Mouse (Mus musculus) intestine, embryonic 14.5 days (tissue): ENCODE data around the gene Clspn. TPM values are rescaled to one million over a fixed set of nuclear protein-coding genes. Genes with fewer than 3 reads are reported as not detected.

Experiments used
- ATAC-seq: fragments of 200-750 bp; cut with Nextera tagmentation; replicated peaks from 2 replicates; pipeline ENCODE4 v1.8.0; 2017; ENCODE audit warnings: low read depth, moderate number of reproducible peaks, moderate TSS enrichment, moderate library complexity; ENCODE audit not compliant: low FRiP score, low TSS enrichment
- DNase-seq: peaks from one replicate; pipeline ENCODE4 v3.0.0-alpha.2; 2018; ENCODE audit warnings: low spot score
- H3K27ac ChIP-seq: fragments of 300-500 bp; sonication (generic); 2 replicates; pipeline ENCODE4 v1.5.1; 2014; ENCODE audit warnings: low read depth, mild to moderate bottlenecking, control low read depth
- H3K27me3 ChIP-seq: fragments of 300-500 bp; sonication (generic); replicated peaks from 2 replicates; pipeline ENCODE4 v1.6.1; 2014; ENCODE audit warnings: low read length, control low read depth; ENCODE audit not compliant: control insufficient read depth, insufficient read depth
- H3K36me3 ChIP-seq: fragments of 300-500 bp; sonication (generic); 2 replicates; pipeline ENCODE4 v1.6.1; 2014; ENCODE audit warnings: low read length, control low read depth; ENCODE audit not compliant: control insufficient read depth, insufficient read depth
- H3K4me1 ChIP-seq: fragments of 300-500 bp; sonication (generic); replicated peaks from 2 replicates; pipeline ENCODE4 v1.6.1; 2014; ENCODE audit warnings: low read length, control low read depth, mixed read lengths; ENCODE audit not compliant: control insufficient read depth, insufficient read depth
- H3K4me2 ChIP-seq: fragments of 300-500 bp; sonication (generic); 2 replicates; pipeline ENCODE4 v1.6.1; 2014; ENCODE audit warnings: low read length
- H3K4me3 ChIP-seq: fragments of 300-500 bp; sonication (generic); 2 replicates; pipeline ENCODE4 v1.5.1; 2014; ENCODE audit warnings: low read depth, low read length, control low read depth, mixed read lengths
- H3K9ac ChIP-seq: fragments of 300-500 bp; sonication (generic); 2 replicates; pipeline ENCODE4 v1.6.1; 2014; ENCODE audit warnings: mild to moderate bottlenecking, low read length
- H3K9me3 ChIP-seq: fragments of 300-500 bp; sonication (generic); 2 replicates; pipeline ENCODE4 v1.6.1; 2016; ENCODE audit warnings: low read length, control low read depth; ENCODE audit not compliant: control insufficient read depth
- WGBS: fragments of 180-500 bp; shearing (Covaris S2); extraction: QIAGEN DNeasy Blood & Tissue Kit; methylation state at CpG from one replicate; pipeline ENCODE4 v1.1.7; 2014; 5-methylcytosine and 5-hydroxymethylcytosine counted together
- polyA plus RNA-seq: library from polyadenylated mRNA; unstranded; fragments of >200 nt; fragmentation: Nextera tagmentation; extraction: Ambion mirVana; gene quantifications from 2 replicates; pipeline ENCODE4 v1.2.1, GENCODE M21; 2014

Gene Clspn
- polyA plus RNA-seq, 1 experiment from 2014 or later: 40.9 TPM

DNA sequence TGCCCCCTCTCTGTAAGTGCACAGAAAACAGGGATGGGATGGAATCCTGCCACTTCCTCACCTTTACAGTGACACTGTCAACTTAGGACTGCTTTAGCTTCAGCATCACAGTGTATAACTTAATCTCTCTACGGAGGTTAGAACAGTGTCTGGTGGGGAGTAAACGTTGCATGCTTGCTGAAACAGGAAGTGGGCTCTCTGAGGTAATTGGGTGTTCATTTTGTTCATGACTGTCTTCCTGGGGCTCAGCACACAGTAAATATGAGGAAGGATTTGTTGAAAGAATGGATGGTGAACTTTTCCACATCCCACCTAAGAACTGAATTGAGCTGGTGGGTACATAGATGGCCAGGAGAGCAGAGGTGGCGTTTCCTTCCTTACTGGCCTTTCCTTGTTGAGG lies 21.2 kb downstream of the Clspn start:
- H3K27me3 ChIP-seq: no peaks in the 10 kb centered on the region
- no peaks in the 10 kb centered on the region for H3K4me1 ChIP-seq
- 86% methylated on average over 3 of the region's 3 CpGs for WGBS
- H3K36me3 ChIP-seq: peaks cover 95% of the 10 kb centered on the region
- no peak overlapping the region for H3K9ac ChIP-seq
- no peak for DNase-seq
- H3K27ac ChIP-seq: no peak overlapping the region
- no peak overlapping the region for H3K4me2 ChIP-seq
- no peak for ATAC-seq
- H3K4me3 ChIP-seq: no peak overlapping the region
- peaks cover 6% of the 10 kb centered on the region; the same call in 1 of the 2 replicates for H3K9me3 ChIP-seq

DNA sequence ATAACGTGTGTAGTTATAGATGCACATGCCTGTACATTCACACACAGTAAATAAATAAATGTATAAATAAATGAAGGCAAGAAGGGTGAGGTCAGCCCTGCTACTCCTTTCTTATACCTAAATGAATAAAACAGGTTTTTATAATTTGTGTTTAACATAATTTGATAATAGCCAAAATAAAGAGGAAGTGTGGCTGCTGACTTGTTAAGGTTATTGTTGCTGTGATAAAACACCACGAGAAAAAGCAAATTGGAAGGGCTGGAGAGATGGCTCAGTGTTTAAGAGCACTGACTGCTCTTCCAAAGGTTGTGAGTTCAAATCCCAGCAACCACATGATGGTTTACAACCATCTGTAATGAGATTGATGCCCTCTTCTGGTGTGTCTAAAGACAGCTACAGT lies 22.3 kb downstream of the Clspn start:
- H3K27ac ChIP-seq: no peak overlapping the region
- ATAC-seq (no peak), DNase-seq (no peak)
- no peak overlapping the region for H3K4me2 ChIP-seq
- H3K36me3 ChIP-seq: peaks cover 93% of the 10 kb centered on the region
- H3K9me3 ChIP-seq: peaks cover 6% of the 10 kb centered on the region; the same call in 1 of the 2 replicates
- no peak overlapping the region for H3K9ac ChIP-seq
- no peaks in the 10 kb centered on the region for H3K4me1 ChIP-seq
- no peaks in the 10 kb centered on the region for H3K27me3 ChIP-seq
- WGBS: 88% methylated on average over 2 of the region's 2 CpGs
- no peak overlapping the region for H3K4me3 ChIP-seq

DNA sequence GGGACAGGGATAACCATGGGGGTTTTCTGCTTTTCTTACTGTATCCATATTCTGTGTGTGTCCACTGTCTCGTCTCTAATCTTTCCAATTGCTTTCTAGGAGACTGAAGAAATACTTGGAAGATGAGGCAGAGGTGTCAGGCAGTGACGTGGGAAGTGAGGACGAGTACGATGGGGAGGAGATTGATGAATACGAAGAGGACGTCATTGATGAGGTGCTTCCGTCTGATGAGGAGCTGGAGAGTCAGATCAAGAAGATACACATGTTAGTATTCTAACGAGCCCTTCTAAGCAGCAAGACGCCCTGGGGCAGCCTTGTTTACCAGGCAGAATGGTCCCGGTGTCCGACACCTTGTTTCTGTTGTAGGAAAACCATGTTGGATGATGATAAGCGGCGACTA lies 29.0 kb downstream of the Clspn start:
- 95% methylated on average over 13 of the region's 13 CpGs for WGBS
- H3K4me2 ChIP-seq: no peak overlapping the region
- ATAC-seq (no peak), DNase-seq (no peak)
- H3K9ac ChIP-seq: no peak overlapping the region
- H3K27me3 ChIP-seq: no peaks in the 10 kb centered on the region
- H3K9me3 ChIP-seq: no peaks in the 10 kb centered on the region
- no peak overlapping the region for H3K27ac ChIP-seq
- H3K36me3 ChIP-seq: peaks cover 78% of the 10 kb centered on the region
- H3K4me3 ChIP-seq: no peak overlapping the region
- no peaks in the 10 kb centered on the region for H3K4me1 ChIP-seq

DNA sequence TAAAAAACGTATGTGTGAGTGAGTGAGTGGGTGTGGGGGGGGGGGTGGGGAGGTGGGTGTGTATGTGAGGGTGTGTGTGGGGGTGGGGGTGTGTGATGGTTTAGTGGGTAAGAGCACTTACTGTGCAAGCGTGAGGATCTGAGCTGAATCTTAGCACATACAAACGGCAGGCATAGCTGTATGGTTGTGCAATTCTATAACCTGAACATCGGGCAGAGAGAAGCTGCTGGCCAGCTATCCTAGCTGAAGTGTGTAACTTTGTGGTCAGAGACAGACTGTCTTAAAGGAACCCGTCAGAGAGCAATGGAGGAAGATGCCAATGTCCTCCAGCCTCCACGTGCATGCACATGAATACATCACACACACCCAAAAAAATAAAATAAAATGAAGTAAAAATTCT lies 35.3 kb downstream of the Clspn start:
- ATAC-seq (no peak), DNase-seq (no peak)
- Histone ChIP-seq H3K4me3 (no peak overlapping the region), H3K27me3 (no peaks in the 10 kb centered on the region), H3K36me3 (peaks cover 57% of the 10 kb centered on the region), H3K27ac (no peak overlapping the region), H3K9me3 (no peaks in the 10 kb centered on the region), H3K4me2 (no peak overlapping the region), H3K4me1 (no peaks in the 10 kb centered on the region), H3K9ac (no peak overlapping the region)
- 89% methylated on average over 6 of the region's 6 CpGs for WGBS

DNA sequence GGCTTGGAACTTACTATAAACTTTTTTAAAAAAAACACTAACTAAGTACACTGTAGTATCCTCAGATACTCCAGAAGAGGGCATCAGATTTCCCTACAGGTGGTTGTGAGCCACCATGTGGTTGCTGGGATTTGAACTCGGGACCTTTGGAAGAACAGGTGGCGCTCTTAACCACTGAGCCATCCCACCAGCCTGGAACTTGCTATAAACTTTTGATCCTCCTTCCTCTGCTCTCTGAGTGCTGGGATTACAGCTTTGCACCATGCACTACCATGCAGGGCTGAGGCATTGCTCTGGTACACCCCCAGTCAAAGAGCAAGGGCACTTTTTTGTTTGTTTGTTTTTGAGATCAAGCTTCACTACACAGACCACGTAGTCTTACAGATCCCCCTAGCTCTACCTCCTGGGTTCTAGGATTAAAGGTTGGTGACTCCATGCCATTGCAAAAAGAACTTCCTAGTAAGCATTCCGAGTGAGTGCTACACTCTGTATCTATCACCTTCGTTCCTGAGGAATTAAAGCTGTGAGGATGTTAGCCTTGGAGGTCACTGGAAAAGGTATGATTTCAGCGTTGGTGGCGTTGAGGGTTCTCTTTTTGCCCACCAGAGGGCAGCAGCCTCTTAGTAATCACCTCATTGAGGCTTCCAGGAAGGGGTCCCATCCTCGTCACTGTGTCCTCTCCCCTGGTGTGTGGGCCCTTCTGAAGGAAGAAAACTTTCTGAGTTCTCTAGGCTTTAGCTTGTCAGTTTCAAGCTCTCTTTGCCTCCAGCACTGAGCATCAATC lies 43.4 kb downstream of the Clspn start:
- H3K9ac ChIP-seq: no peak overlapping the region
- H3K27ac ChIP-seq: no peak overlapping the region
- DNase-seq (peak; percentile 84), ATAC-seq (0 out of 2 replicates have a peak, but pooled peaks have one; percentile 50)
- no peaks in the 10 kb centered on the region for H3K36me3 ChIP-seq
- H3K4me1 ChIP-seq: peaks cover 5% of the 10 kb centered on the region
- no peaks in the 10 kb centered on the region for H3K27me3 ChIP-seq
- H3K4me3 ChIP-seq: no peak overlapping the region
- WGBS: 30% methylated on average over 8 of the region's 8 CpGs
- H3K4me2 ChIP-seq: no peak overlapping the region
- H3K9me3 ChIP-seq: no peaks in the 10 kb centered on the region

DNA sequence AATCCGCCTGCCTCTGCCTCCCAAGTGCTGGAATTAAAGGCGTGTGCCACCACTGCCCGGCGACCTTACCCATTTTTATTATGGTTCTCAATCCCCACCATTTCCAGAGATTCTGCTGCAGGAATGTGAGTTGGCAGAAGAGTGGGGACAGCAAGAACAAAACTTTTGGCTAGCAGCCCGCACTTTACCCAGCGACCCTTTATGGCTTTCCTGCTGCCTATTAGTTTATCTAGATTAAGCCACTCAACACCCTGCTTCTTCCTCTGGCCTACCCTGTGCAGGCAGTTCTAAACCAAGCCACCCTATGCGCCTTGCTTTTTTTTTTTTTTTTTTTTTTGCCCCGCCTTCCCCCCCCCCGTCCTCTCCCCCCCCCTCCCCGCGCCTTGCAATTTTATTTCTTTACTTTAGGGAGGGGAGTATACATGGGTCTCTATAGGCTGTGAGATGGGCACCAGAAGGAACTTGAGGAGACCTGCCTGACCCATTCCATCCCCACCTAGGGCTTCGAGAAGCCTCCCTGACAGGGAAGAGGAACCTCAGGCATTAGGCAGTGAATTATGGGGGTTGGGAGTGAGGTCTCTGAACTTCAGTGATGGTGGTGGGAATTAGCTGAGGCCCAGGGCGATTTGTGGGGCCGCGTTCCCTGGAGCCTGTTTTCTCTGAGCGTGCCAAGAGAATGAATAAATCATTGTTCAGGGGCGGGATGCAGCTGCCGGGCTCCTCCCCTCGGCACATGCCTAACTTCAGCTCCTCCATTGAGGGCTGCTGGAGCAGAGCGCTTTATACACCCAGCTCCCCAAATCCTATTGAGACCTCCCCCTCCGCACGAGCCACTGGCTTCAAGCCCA lies 45.1 kb downstream of the Clspn start:
- peak; percentile 71 for DNase-seq
- Histone ChIP-seq H3K4me2 (peak overlapping the region; percentile 41), H3K4me1 (peaks cover 5% of the 10 kb centered on the region), H3K9me3 (no peaks in the 10 kb centered on the region), H3K27ac (no peak overlapping the region), H3K27me3 (no peaks in the 10 kb centered on the region), H3K9ac (no peak overlapping the region), H3K4me3 (0 out of 2 replicates have a peak overlapping the region, but pooled peaks have one; percentile 10), H3K36me3 (no peaks in the 10 kb centered on the region)
- ATAC-seq: peak; percentile 80
- WGBS: 29% methylated on average over 19 of the region's 22 CpGs

DNA sequence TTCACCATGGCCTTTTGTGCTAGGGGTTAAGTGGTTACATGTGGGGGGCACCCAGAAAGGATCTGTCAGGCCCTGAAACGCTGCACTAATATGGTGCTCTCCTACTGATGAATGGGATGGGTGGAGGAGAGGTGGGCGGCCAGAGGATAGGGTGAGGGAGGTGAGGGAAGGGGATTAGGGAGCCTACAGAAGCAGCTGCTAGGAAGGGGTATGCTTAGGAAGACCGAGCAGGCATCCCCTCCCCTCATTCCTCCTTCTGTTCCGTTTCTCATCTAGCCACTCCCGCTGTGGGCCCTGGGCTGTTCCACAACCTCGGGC lies 45.7 kb downstream of the Clspn start:
- H3K4me1 ChIP-seq: peaks cover 5% of the 10 kb centered on the region
- no peaks in the 10 kb centered on the region for H3K36me3 ChIP-seq
- peak overlapping the region; percentile 41 for H3K4me2 ChIP-seq
- peak; percentile 38; the same call in 1 of the 2 replicates for ATAC-seq
- no peaks in the 10 kb centered on the region for H3K27me3 ChIP-seq
- no peaks in the 10 kb centered on the region for H3K9me3 ChIP-seq
- WGBS: 19% methylated on average over 6 of the region's 6 CpGs
- H3K9ac ChIP-seq: no peak overlapping the region
- no peak overlapping the region for H3K4me3 ChIP-seq
- no peak overlapping the region for H3K27ac ChIP-seq
- no peak for DNase-seq

DNA sequence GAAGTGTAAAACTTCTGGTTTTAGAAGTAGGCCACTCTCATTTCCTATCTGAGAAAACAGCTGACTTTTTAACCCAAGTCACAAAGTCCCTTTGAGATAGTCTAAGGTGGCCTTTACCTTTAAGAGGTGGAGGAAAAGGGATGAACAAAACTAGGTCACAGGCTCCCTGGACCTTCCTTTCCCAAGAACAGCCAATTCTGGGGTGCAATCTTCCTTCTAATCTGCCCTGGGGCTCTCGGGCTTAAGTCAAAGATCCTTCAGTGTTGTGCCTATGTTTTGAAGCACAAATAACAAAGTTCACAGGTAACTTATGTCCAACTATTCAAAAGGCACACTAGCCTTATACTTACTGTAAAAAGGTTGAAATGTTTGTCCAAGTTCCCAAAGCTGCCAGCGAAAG lies 47.4 kb downstream of the Clspn start:
- Histone ChIP-seq H3K36me3 (no peaks in the 10 kb centered on the region), H3K27ac (no peak overlapping the region), H3K9ac (no peak overlapping the region), H3K9me3 (no peaks in the 10 kb centered on the region), H3K4me2 (no peak overlapping the region), H3K4me3 (no peak overlapping the region), H3K27me3 (no peaks in the 10 kb centered on the region), H3K4me1 (peaks cover 5% of the 10 kb centered on the region)
- WGBS: 78% methylated on average over 2 of the region's 2 CpGs
- ATAC-seq: no peak
- no peak for DNase-seq
